Mouse (Mus musculus) lung, embryonic 15.5 days (tissue): ENCODE measurements around the gene Sez6l2. TPM values are rescaled to one million over a fixed set of nuclear protein-coding genes. Genes with fewer than 3 reads are reported as not detected.

Experiments used
- ATAC-seq: fragments of 200-750 bp; cut with Nextera tagmentation; 2 replicates; pipeline ENCODE4 v1.8.0; 2017; ENCODE audit warnings: moderate number of reproducible peaks, borderline replicate concordance; ENCODE audit not compliant: low FRiP score, low TSS enrichment; ENCODE audit errors: extremely low read depth
- H3K27ac ChIP-seq: fragments of 300-500 bp; sonication (generic); 2 replicates; pipeline ENCODE4 v1.5.1; 2015; ENCODE audit warnings: moderate library complexity, mild to moderate bottlenecking, inconsistent platforms
- H3K27me3 ChIP-seq: fragments of 300-500 bp; sonication (generic); 2 replicates; pipeline ENCODE4 v1.6.1; 2015; ENCODE audit warnings: inconsistent platforms
- H3K36me3 ChIP-seq: fragments of 300-500 bp; sonication (generic); 2 replicates; pipeline ENCODE4 v1.6.1; 2015; ENCODE audit warnings: inconsistent platforms
- H3K4me1 ChIP-seq: fragments of 300-500 bp; sonication (generic); 2 replicates; pipeline ENCODE4 v1.6.1; 2015; ENCODE audit warnings: inconsistent platforms
- H3K4me2 ChIP-seq: fragments of 300-500 bp; sonication (generic); 2 replicates; pipeline ENCODE4 v1.6.1; 2015; ENCODE audit warnings: inconsistent platforms, mild to moderate bottlenecking, moderate library complexity
- H3K4me3 ChIP-seq: fragments of 300-500 bp; sonication (generic); 2 replicates; pipeline ENCODE4 v1.5.1; 2015; ENCODE audit warnings: mild to moderate bottlenecking, inconsistent platforms
- H3K9ac ChIP-seq: fragments of 300-500 bp; sonication (generic); 2 replicates; pipeline ENCODE4 v1.6.1; 2015; ENCODE audit warnings: inconsistent platforms
- H3K9me3 ChIP-seq: fragments of 300-500 bp; sonication (generic); 2 replicates; pipeline ENCODE4 v1.6.1; 2016; ENCODE audit warnings: inconsistent platforms
- WGBS: fragments of 180-500 bp; shearing (Covaris S2); methylation state at CpG from one replicate; pipeline ENCODE4 v1.1.7; 2015; 5-methylcytosine and 5-hydroxymethylcytosine counted together
- polyA plus RNA-seq: library from polyadenylated mRNA; unstranded; fragments of >200 nt; fragmentation: Nextera tagmentation; extraction: Ambion mirVana; gene quantifications from 2 replicates; pipeline ENCODE4 v1.2.1, GENCODE M21; 2015

Gene Sez6l2
- polyA plus RNA-seq, 1 experiment from 2014 or later, result 0.89 TPM

- Histone ChIP-seq H3K36me3 (peaks cover 8% of the 10 kb centered on the region; the same call in 1 of the 2 replicates), H3K4me3 (no peak overlapping the region), H3K9ac (no peak overlapping the region), H3K4me2 (no peak overlapping the region), H3K4me1 (no peaks in the 10 kb centered on the region), H3K27me3 (no peaks in the 10 kb centered on the region), H3K9me3 (no peaks in the 10 kb centered on the region), H3K27ac (no peak overlapping the region)
- 34% methylated on average over 10 of the region's 10 CpGs for WGBS
- no peak for ATAC-seq
Measured at GRCm38 (mm10) chr7:126984667-126985444, 34.5 kb downstream of the Sez6l2 start.

GRCm38 (mm10) chr7:126986319-126986718 lies 36.0 kb downstream of the Sez6l2 start:
- Histone ChIP-seq H3K9ac (no peak overlapping the region), H3K4me1 (no peaks in the 10 kb centered on the region), H3K36me3 (no peaks in the 10 kb centered on the region), H3K4me3 (no peak overlapping the region), H3K9me3 (no peaks in the 10 kb centered on the region), H3K4me2 (no peak overlapping the region), H3K27me3 (no peaks in the 10 kb centered on the region), H3K27ac (no peak overlapping the region)
- WGBS, result 31% methylated on average over 9 of the region's 9 CpGs
- no peak for ATAC-seq

GRCm38 (mm10) chr7:126988816-126989215 lies 38.5 kb downstream of the Sez6l2 start:
- Histone ChIP-seq H3K36me3 (no peaks in the 10 kb centered on the region), H3K4me2 (no peak overlapping the region), H3K9me3 (no peaks in the 10 kb centered on the region), H3K4me3 (no peak overlapping the region), H3K4me1 (no peaks in the 10 kb centered on the region), H3K27me3 (no peaks in the 10 kb centered on the region), H3K27ac (no peak overlapping the region), H3K9ac (no peak overlapping the region)
- ATAC-seq, result no peak
- WGBS, result 56% methylated on average over 8 of the region's 8 CpGs

- Histone ChIP-seq H3K4me2 (no peak overlapping the region), H3K27me3 (no peaks in the 10 kb centered on the region), H3K4me3 (no peak overlapping the region), H3K9me3 (no peaks in the 10 kb centered on the region), H3K9ac (no peak overlapping the region), H3K4me1 (no peaks in the 10 kb centered on the region), H3K36me3 (no peaks in the 10 kb centered on the region; the same call in 1 of the 2 replicates), H3K27ac (no peak overlapping the region)
- ATAC-seq, result no peak
- 83% methylated on average over 4 of the region's 4 CpGs for WGBS
Measured at GRCm38 (mm10) chr7:126996449-126996848, 46.1 kb downstream of the Sez6l2 start.

- H3K27ac ChIP-seq, result no peak overlapping the region
- no peaks in the 10 kb centered on the region for H3K27me3 ChIP-seq
- ATAC-seq, result no peak
- no peak overlapping the region for H3K4me2 ChIP-seq
- H3K4me3 ChIP-seq, result no peak overlapping the region
- H3K4me1 ChIP-seq, result no peaks in the 10 kb centered on the region
- no peak overlapping the region for H3K9ac ChIP-seq
- 59% methylated on average over 10 of the region's 10 CpGs for WGBS
- no peaks in the 10 kb centered on the region for H3K9me3 ChIP-seq
- no peaks in the 10 kb centered on the region; the same call in 1 of the 2 replicates for H3K36me3 ChIP-seq
Measured at GRCm38 (mm10) chr7:126999568-126999967, 49.2 kb downstream of the Sez6l2 start.

GRCm38 (mm10) chr7:127003620-127004019 lies 53.3 kb downstream of the Sez6l2 start:
- H3K36me3 ChIP-seq, result no peaks in the 10 kb centered on the region
- H3K9me3 ChIP-seq, result no peaks in the 10 kb centered on the region
- no peak overlapping the region for H3K4me3 ChIP-seq
- no peaks in the 10 kb centered on the region; the same call in 1 of the 2 replicates for H3K4me1 ChIP-seq
- no peaks in the 10 kb centered on the region for H3K27me3 ChIP-seq
- no peak for ATAC-seq
- no peak overlapping the region for H3K9ac ChIP-seq
- H3K4me2 ChIP-seq, result no peak overlapping the region
- H3K27ac ChIP-seq, result no peak overlapping the region
- 82% methylated on average over 5 of the region's 5 CpGs for WGBS

GRCm38 (mm10) chr7:127004122-127004875 lies 53.9 kb downstream of the Sez6l2 start:
- Histone ChIP-seq H3K4me1 (peaks cover 3% of the 10 kb centered on the region), H3K4me3 (no peak overlapping the region), H3K4me2 (no peak overlapping the region), H3K36me3 (no peaks in the 10 kb centered on the region), H3K27ac (no peak overlapping the region), H3K9ac (no peak overlapping the region), H3K9me3 (no peaks in the 10 kb centered on the region), H3K27me3 (no peaks in the 10 kb centered on the region)
- ATAC-seq, result no peak
- WGBS, result 83% methylated on average over 4 of the region's 4 CpGs

- Histone ChIP-seq H3K9me3 (no peaks in the 10 kb centered on the region), H3K4me2 (no peak overlapping the region), H3K27ac (no peak overlapping the region), H3K36me3 (no peaks in the 10 kb centered on the region), H3K4me3 (no peak overlapping the region), H3K27me3 (no peaks in the 10 kb centered on the region), H3K9ac (no peak overlapping the region), H3K4me1 (peaks cover 7% of the 10 kb centered on the region)
- ATAC-seq, result no peak
- 75% methylated on average over 6 of the region's 6 CpGs for WGBS
Measured at GRCm38 (mm10) chr7:127007313-127008024, 57.1 kb downstream of the Sez6l2 start.

GRCm38 (mm10) chr7:127008239-127009019 lies 58.1 kb downstream of the Sez6l2 start:
- Histone ChIP-seq H3K4me1 (peaks cover 12% of the 10 kb centered on the region), H3K4me2 (peak overlapping the region; percentile 5; the same call in 1 of the 2 replicates), H3K36me3 (peaks cover 8% of the 10 kb centered on the region), H3K4me3 (no peak overlapping the region), H3K9ac (no peak overlapping the region), H3K27ac (peak overlapping the region; percentile 48), H3K9me3 (no peaks in the 10 kb centered on the region), H3K27me3 (no peaks in the 10 kb centered on the region)
- ATAC-seq, result peak; percentile 79
- WGBS, result 43% methylated on average over 9 of the region's 9 CpGs

GRCm38 (mm10) chr7:127009307-127010085 lies 59.1 kb downstream of the Sez6l2 start:
- Histone ChIP-seq H3K9me3 (no peaks in the 10 kb centered on the region), H3K9ac (no peak overlapping the region), H3K4me1 (peaks cover 22% of the 10 kb centered on the region), H3K36me3 (peaks cover 10% of the 10 kb centered on the region), H3K27ac (peak overlapping the region; percentile 48; the same call in 1 of the 2 replicates), H3K27me3 (no peaks in the 10 kb centered on the region), H3K4me2 (no peak overlapping the region), H3K4me3 (no peak overlapping the region)
- no peak for ATAC-seq
- WGBS, result 79% methylated on average over 17 of the region's 17 CpGs
